Mouse (Mus musculus) ES-E14 (cell line): ENCODE measurements around the gene Gnai3. TPM values are rescaled to one million over a fixed set of nuclear protein-coding genes. Genes with fewer than 3 reads are reported as not detected.

Experiments
- DNase-seq: peaks from one replicate; pipeline ENCODE4 v3.0.0-alpha.2; 2013; ENCODE audit warnings: low read depth, low spot score
- H3K27ac ChIP-seq: 2 replicates; pipeline ENCODE4 v1.5.1; 2012; ENCODE audit warnings: low read depth, mild to moderate bottlenecking, low read length, moderate library complexity, mixed read lengths; ENCODE audit not compliant: poor library complexity, insufficient read depth, severe bottlenecking
- H3K36me3 ChIP-seq: 2 replicates; pipeline ENCODE4 v1.6.1; 2012; ENCODE audit warnings: mild to moderate bottlenecking, low read length, moderate library complexity, mixed read lengths; ENCODE audit not compliant: control insufficient read depth, poor library complexity, insufficient read depth, severe bottlenecking
- H3K4me1 ChIP-seq, 2 experiments: fragments of 150-350 bp in 1 of 2; sonication (generic) in 1 of 2; 2 replicates each; pipeline ENCODE4 v1.6.1; 2012; ENCODE audit warnings: low read length in 2 of 2, mild to moderate bottlenecking in 1 of 2, mixed read lengths in 1 of 2; ENCODE audit not compliant: control insufficient read depth in 2 of 2, insufficient read depth in 2 of 2, poor library complexity in 1 of 2
- H3K4me3 ChIP-seq, 2 experiments: fragments of 150-350 bp in 1 of 2; sonication (generic) in 1 of 2; 2 replicates each; pipeline ENCODE4 v1.5.1; 2012; ENCODE audit warnings: low read length in 2 of 2, low read depth in 1 of 2, mild to moderate bottlenecking in 1 of 2, mixed read lengths in 1 of 2; ENCODE audit not compliant: insufficient read depth in 1 of 2, poor library complexity in 1 of 2, severe bottlenecking in 1 of 2
- H3K9ac ChIP-seq: 2 replicates; pipeline ENCODE4 v1.6.1; 2012; ENCODE audit warnings: low read depth, mild to moderate bottlenecking, low read length, mixed read lengths; ENCODE audit not compliant: poor library complexity, insufficient read depth, severe bottlenecking
- H3K9me3 ChIP-seq: fragments of 150-350 bp; sonication (generic); 2 replicates; pipeline ENCODE4 v1.6.1; 2012; ENCODE audit warnings: low read depth, mild to moderate bottlenecking, low read length; ENCODE audit not compliant: control insufficient read depth, insufficient read depth
- CHD2 ChIP-seq: IDR thresholded peaks from 2 replicates; pipeline ENCODE4 v1.6.1; 2014; ENCODE audit warnings: mild to moderate bottlenecking, low read depth, low read length, inconsistent platforms
- HCFC1 ChIP-seq: IDR thresholded peaks from 2 replicates; pipeline ENCODE4 v1.6.1; 2012; ENCODE audit warnings: low read length, inconsistent platforms, borderline replicate concordance; ENCODE audit not compliant: insufficient read depth
- MAFK ChIP-seq: IDR thresholded peaks from 2 replicates; pipeline ENCODE4 v1.6.1; 2014; ENCODE audit warnings: mild to moderate bottlenecking, low read depth, low read length, inconsistent platforms; ENCODE audit not compliant: insufficient read depth
- ZC3H11A ChIP-seq: IDR thresholded peaks from 2 replicates; pipeline ENCODE4 v1.6.1; 2012; ENCODE audit warnings: low read depth, mild to moderate bottlenecking, inconsistent platforms, low read length, borderline replicate concordance
- ZNF384 ChIP-seq: IDR thresholded peaks from 2 replicates; pipeline ENCODE4 v1.6.1; 2012; ENCODE audit warnings: low read depth, low read length, inconsistent platforms
- in situ Hi-C, 2 experiments: fragments of 600-800 bp; cut with MboI; formaldehyde crosslinking; loops; one replicate each; pipeline ENCODE4 v1.15.1; 2025; ENCODE audit warnings: low sequenced_read_pairs in 2 of 2, inconsistent platforms in 1 of 2; ENCODE audit not compliant: unreplicated experiment in 2 of 2
- total RNA-seq: library from RNA; depleted of rRNA; stranded (reverse); fragments of 300-350 nt; gene quantifications from 2 replicates; pipeline ENCODE4 v1.2.3, GENCODE M21; 2012

The Gnai3 gene
- total RNA-seq, 1 experiment, result 84.3 TPM

DNA sequence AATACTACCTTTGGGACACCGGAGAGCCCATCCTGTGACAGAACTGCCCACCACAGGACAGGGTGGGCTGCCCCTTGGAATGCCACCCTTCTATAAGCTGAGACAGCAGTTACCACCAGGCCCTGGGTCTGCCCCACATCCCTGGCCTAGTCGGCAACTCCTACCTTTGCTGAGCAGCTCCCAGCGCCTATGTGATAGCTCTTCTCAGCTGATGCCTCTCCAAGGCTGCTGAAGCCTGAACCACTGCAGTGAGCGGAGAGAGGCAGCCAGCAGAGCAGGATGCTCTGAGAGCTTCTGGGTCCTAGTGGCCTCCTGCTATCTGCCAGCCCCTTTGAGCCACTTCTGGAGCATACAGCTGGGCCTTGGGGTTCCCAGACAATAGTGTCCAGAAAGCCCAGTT, 8.7 kb upstream of the Gnai3 start, which contains the start of gene Gpr61:
TSS of gene Gpr61 (minus strand) at position 227 of the 400 bp plus-strand sequence.
- in situ Hi-C loops, result no loop called here
- no peaks in the 10 kb centered on the region for H3K36me3 ChIP-seq
- DNase-seq, result no peak
- no peak within 1 kb of the TSS for H3K4me3 ChIP-seq
- H3K27ac ChIP-seq, result no peak within 1 kb of the TSS
- no peaks in the 10 kb centered on the region for H3K9me3 ChIP-seq
- peaks cover 0 to 8% of the 10 kb centered on the region in 2 experiments; a peak in 1 of 4 replicates for H3K4me1 ChIP-seq
- no peak within 1 kb of the TSS for H3K9ac ChIP-seq
- TF ChIP-seq ZNF384, result no peak
- TF ChIP-seq HCFC1, result no peak
- TF ChIP-seq MAFK, result no peak
- TF ChIP-seq CHD2, result no peak
- TF ChIP-seq ZC3H11A, result no peak

GRCm38 (mm10) chr3:108152290-108152689, 6.3 kb upstream of the Gnai3 start:
- no peak for DNase-seq
- no peak overlapping the region for H3K27ac ChIP-seq
- H3K4me1 ChIP-seq, result peaks cover 0 to 8% of the 10 kb centered on the region in 2 experiments; a peak in 1 of 4 replicates
- in situ Hi-C loops, result no loop called here
- no peaks in the 10 kb centered on the region for H3K36me3 ChIP-seq
- H3K4me3 ChIP-seq, result no peak overlapping the region
- no peaks in the 10 kb centered on the region for H3K9me3 ChIP-seq
- no peak for TF ChIP-seq ZC3H11A
- no peak for TF ChIP-seq CHD2
- no peak for TF ChIP-seq HCFC1
- no peak for TF ChIP-seq ZNF384
- TF ChIP-seq MAFK, result no peak
- no peak overlapping the region for H3K9ac ChIP-seq

DNA sequence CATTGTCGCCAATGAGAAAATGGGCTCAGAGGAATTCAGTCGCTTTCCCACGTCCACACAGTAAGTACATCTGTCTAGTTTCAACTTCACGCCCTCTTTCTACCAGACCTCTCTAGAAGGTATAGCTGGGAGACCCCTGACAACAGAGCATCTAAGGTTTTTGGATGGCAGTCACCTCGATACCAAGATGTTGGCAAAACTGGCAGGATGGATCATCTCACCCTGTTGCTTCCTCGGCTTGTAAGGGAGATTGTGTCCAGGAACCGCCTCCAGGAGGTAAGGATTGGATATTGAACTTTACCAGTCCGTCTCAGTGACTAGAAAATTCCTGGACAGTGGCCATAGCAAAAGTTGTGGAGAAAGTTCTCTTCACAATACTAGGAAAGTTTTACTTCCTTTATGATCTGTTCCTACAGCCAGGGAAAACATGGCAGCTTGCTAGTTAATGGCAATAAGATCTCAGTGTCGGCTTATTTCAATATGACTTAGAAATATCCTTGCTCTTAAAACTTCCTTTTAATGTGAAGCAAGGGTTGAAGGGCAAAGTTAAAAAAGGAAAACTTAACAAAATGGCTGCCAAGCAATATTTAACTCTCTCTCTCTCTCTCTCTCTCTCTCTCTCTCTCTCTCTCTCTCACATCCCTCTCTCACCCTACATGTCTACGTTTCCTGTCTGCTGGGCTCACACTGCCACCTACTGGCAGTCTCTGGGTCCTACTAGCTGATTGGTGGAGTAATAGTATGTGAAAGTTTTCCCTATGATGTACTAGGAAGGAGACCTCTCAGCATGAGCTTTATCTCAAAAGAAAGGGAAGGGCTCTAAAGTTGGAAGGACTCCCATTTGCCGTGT, 1.7 kb upstream of the Gnai3 start:
- no peak for TF ChIP-seq ZNF384
- TF ChIP-seq ZC3H11A, result peak; percentile 84; the same call in 1 of the 2 replicates
- no peak overlapping the region for H3K9ac ChIP-seq
- no peak overlapping the region for H3K27ac ChIP-seq
- in situ Hi-C loops, result no loop called here
- no peaks in the 10 kb centered on the region for H3K36me3 ChIP-seq
- DNase-seq, result peak; percentile 83
- peaks cover 0 to 8% of the 10 kb centered on the region in 2 experiments; a peak in 1 of 4 replicates for H3K4me1 ChIP-seq
- no peak overlapping the region for H3K4me3 ChIP-seq
- no peaks in the 10 kb centered on the region for H3K9me3 ChIP-seq

GRCm38 (mm10) chr3:108146671-108147070, 725 bp upstream of the Gnai3 start:
- H3K4me3 ChIP-seq, result peak overlapping the region; percentile 86 to 91
- peak overlapping the region; percentile 76 for H3K9ac ChIP-seq
- peaks cover 0 to 8% of the 10 kb centered on the region in 2 experiments; a peak in 1 of 4 replicates for H3K4me1 ChIP-seq
- in situ Hi-C loops, result no loop called here
- TF ChIP-seq CHD2, result no peak
- TF ChIP-seq HCFC1, result no peak
- TF ChIP-seq ZC3H11A, result no peak
- TF ChIP-seq MAFK, result no peak
- TF ChIP-seq ZNF384, result no peak
- DNase-seq, result no peak
- no peaks in the 10 kb centered on the region for H3K36me3 ChIP-seq
- no peak overlapping the region for H3K27ac ChIP-seq
- H3K9me3 ChIP-seq, result no peaks in the 10 kb centered on the region

- Histone ChIP-seq H3K36me3 (no peaks in the 10 kb centered on the region; the same call in 1 of the 2 replicates), H3K9me3 (no peaks in the 10 kb centered on the region), H3K4me3 (no peak overlapping the region), H3K9ac (no peak overlapping the region), H3K27ac (no peak overlapping the region), H3K4me1 (peaks cover 0 to 2% of the 10 kb centered on the region in 2 experiments; a peak in 1 of 4 replicates)
- TF ChIP-seq MAFK (no peak), ZNF384 (no peak), CHD2 (no peak), HCFC1 (no peak), ZC3H11A (no peak)
- in situ Hi-C loops, result no loop called here
- no peak for DNase-seq
These were observed 5.2 kb downstream of the Gnai3 start for GRCm38 (mm10) chr3:108140786-108141185.
